Mouse (Mus musculus) CD4-positive helper T cell, adult 2 months (primary cell): ENCODE data around the gene Pde6h.

Source experiments
- DNase-seq: peaks from one replicate; pipeline ENCODE4 v3.0.0-alpha.2; 2012; ENCODE audit warnings: low read depth, missing footprints, low spot score

The Pde6h gene

DNA sequence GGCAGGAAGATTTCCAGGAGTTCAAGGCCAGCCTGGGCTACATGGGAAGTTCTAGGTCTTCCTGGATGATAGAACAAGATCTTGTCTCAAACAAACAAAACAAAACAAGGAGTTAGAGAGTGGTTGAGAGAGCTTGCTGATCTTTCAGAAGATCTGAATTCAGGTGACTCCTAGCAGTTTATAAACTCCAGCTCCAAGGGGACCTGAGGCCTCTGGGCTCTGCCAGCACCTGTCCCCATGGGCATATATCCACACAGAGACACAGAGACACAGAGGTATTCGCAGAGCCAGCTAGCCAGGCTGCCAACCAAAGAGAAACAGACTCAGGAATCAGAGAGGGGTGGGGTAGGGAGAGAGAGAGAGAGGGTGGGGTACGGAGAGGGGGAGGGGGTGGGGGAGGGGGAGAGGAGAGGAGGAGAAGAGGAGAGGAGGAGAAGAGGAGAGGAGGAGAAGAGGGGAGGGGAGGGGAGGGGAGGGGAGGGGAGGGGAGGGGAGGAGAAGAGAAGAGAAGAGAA is 10.8 kb upstream of the Pde6h start:
- DNase-seq: no peak

DNA sequence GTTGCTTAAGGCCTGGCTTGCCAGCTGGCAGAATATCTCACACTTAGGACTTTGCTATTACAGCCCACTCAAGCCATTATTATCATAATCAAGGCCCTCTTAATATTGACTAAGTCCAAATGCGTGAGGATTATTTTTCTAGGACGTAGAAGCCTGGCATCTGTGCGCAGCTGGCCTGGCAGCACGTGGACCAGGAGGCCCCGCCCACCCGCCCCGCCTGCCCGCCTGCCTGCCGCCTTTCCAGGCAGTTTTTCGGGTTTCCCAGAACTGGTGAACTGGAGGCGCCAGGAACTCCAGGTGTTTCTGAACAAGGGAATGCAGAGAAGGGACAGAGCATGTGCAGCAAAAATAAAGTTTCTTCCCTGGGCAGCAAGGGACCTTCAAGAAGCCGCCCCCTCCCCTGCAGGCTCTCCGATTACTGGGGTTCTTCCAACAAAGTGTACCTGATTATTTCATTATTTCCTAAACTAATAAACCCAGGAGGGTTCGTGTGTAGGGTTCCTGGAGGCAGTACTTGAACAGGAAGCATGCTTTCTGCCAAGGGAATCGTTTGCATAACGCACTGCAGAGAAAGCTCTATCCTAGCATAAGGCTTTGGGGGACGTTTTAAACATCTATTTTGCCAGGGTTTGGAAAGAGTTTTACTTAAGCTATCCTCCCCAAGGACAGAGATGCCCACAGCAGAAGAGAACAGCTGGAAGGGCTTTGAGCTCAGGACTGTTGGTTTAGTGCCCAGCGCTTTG is 10.1 kb upstream of the Pde6h start:
- no peak for DNase-seq

DNA sequence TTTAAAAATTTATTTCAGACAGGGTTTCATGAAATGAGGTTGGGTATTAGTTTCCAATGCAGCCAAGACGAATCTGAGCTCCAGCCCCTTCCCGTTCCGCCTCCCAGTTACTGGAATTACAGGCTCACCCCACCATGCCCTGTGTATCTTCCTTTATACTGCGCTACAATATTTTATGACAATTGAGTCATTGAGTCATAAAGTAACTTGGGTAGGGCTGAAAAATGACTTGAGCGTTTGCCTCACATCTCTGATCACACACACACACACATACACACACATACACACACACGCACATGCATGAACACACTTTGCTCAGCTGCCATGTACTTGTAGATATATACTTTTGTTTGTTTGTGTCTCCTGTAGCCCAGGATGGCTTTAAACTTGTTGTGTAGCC is 9.4 kb upstream of the Pde6h start:
- no peak for DNase-seq

DNA sequence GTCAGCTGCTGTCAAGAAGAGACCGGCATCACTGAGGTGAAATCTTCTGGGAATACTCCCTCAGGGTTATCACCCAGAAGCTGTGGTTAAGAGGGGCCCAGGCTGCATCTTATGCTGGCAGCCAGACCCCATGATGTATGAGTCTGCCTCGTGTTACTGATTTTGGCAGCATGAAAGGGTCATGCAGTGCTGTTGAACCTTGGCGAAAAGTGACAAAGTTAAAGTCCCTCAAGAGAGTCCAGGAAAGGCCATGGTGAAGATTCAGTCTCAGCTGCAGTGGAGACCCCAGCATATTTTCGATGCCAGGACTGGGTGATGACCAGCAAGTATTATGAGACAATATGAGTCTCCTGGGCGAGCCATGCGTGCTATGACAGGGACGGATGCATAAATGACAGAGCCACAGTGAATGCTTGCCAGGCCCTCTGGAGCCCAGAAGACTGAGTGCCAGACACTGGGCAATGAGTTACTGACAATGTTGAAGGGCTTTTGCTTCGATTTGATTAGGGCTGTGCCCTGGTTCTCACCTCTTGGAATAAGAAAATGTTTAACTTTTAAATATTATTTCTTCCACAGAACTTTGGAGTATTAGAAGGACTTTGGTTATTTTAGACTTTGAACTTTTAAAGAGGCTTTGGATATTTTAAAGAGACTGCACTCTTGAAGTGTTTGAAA is 7.8 kb upstream of the Pde6h start:
- no peak for DNase-seq

DNA sequence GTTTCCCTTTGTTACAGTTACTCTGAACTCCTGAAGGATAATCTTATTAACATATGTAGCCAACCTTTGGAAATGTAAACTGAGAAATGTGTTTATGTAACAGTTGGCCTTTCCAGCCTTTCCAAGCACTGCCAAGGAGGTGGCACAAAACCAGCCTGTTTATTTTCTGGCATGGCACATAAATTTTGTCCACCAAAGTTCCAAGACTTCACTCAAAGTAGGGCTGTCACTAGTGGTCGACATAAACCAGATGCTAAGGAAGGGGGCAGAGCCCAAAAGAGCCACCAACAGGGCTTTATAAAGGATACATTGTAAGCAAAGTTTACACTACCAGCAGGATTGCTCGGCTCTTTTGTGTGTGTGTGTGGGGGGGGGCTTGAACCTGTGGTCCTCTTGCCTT is 5.7 kb upstream of the Pde6h start:
- no peak for DNase-seq

DNA sequence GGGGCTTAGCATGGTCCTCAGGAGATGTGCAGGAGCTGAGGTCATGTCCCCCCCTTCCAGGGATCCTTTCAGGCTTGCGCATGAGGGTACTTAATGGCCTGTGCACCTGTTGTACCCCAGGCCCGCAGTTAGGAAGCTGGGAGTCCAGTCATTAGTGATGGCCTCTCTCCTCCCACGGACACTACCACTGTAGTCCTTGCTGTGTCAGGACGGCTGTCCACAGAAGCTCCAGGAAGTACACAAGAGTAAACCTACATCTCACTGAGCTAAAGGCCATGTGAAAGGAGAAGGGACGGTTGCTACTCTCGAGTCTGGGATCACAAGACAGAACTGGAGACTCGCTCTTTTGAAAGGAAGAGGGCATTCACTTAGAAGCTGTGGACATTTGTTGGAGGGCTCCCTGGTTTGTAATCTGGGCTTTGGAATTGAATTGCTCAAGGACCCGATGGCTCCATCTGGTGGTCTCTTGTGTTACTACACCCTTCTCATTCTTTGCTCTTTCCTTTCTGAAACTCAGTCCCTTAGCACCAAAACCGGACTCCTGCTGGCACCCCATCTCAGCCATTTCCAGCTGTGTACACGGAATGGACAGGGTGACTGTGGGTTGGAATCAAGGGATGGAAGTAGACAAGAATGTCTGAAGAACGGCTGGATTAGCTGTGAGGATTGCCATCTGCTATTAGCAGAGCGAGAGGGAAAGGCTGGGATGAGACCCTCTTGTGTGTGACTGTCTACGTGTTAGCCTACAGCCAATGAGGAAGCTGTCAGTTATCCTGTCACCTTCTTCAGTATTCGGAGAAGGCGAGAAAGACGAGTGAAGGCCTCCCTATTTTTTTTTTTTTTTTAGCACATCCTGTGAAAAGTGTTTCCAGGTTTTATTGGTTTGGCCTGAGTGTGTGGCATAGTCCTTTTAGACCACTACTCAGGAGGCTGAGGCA is 3.0 kb upstream of the Pde6h start:
- DNase-seq: peak; percentile 67

DNA sequence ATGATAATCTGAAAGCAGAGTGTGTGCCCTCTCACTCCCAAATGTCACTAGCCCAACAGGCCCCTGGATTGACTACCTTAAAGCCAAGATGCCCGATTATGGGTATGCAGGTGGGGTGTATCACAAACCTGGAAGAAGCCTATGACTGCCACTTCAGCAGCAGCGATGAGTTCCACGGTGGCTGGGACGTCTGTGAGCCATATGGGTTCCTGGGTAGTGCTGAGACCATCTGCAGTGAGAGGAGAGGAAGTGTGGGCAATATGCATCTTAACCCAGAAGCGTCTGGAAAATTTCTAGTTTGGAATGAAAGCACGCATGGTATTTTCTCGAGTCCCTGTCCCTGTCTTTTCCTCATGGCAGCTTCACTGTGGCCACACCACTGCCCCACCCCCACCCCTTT is 2.0 kb upstream of the Pde6h start:
- no peak for DNase-seq

DNA sequence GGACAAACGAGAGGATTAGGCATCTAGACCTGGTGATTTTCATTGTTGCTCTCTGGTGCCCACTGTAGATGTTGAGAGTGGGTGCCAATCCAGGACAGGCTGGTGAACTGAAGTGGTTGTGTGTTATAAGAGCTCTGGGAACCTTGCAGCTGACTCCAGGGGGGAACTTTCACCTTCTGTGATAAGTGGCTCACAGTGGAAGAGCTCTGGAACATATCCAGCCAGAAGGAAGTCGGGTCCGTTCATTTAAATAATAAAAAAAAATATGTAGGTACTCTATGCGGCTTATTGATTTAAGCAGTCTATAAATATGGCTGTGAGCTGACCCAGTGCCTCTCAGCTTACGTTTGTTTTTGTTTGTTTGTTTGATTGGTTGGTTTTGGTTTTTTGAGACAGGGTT is 1.6 kb upstream of the Pde6h start, which contains the start of gene Erp27:
Gene Erp27 (minus strand): TSS at position 101 of the 400 bp plus-strand sequence.
- DNase-seq: no peak

DNA sequence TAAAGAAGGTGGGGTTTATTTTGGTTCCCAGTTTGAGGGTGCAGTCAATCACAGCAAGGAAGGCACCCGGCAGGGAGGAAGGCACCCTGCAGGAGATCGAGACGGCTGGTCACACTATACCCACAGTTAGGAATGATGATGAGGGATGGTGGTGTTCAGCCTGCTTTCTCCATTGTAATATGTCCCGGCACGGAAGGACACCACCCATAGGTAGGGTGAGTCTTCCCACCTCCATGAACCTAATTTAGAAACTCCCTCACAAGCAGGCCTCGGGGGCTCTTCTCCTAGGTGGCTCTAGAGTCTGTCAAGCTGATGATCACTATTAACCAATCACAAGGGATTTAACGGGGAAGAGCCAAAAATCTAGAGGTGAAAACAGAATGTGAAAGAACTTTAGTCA is 761 bp upstream of the Pde6h start:
- DNase-seq: no peak

DNA sequence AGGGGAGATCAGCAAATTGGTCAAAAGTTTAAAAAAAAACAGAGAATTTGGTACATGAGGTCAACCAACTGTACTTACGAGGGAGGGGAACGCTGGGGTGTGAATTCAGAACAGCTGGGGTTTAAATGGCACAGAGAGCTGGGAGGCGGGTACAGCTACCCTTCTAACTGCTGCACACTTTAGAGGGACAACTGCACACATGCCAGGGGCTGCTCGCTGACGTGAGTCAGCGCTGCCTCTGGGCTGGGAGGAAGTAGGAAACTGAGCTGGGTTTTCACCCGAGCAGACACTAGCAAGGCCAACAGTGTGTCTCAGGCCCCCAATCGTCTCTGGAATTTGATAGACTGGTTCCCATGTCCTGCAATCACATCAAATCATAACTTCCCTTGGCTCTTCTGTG is 1.4 kb downstream of the Pde6h start:
- DNase-seq: no peak

DNA sequence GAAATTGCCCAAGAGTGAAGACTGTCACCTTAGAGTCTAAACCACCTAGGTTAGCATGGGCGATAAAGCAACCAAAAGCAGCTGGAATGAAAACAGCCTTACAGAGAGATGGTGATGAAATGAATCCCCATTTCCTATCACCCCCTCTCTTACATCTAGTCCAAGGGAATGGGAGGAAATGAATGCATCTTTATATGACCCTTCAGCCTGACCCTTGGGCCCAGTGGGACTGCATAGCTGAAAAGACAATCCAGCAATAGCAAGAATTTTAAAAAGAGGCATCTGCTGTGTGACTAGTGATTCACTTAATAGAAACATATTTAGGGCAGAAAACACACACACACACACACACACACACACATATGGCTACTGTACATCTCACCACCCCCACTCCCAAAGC is 4.0 kb downstream of the Pde6h start:
- DNase-seq: no peak

DNA sequence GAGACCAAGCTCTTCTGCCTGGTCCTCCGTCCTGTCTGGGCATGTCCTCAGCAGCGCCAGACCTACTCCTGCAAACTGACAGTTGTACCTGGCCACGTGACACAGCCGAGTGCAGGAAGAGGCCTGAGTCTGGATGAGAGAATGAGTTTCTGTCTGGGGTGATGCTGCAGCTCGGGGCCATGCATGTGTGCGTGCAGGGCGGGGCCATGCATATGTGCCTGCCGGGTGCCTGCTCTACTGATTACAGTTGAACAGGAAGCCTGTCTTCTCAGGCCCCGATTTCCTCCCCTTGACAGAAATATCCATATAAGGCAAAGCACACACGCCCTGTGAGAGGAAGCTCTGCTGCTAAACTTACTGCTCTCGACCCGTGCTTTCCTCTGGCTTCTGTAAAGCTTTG is 7.0 kb downstream of the Pde6h start:
- peak; percentile 92 for DNase-seq

DNA sequence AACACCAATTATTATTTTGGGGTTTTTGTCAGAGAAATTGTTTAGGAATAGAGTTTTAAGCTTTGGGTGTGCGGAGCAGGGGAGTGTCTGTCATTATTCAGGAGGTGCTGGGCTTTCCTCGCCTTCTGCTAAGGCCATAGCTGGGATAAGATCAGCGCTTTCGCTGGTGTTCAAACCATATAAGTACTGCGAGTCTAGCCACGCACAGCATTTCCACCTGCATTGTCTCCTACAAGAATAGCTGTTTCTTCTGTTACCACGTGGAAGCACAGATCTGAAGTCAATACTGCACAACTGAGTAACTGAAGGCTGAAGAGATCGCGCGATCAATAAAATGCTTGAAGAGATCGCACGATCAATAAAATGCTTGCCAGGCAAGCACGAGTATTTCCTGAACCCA is 7.6 kb downstream of the Pde6h start:
- DNase-seq: peak; percentile 44

DNA sequence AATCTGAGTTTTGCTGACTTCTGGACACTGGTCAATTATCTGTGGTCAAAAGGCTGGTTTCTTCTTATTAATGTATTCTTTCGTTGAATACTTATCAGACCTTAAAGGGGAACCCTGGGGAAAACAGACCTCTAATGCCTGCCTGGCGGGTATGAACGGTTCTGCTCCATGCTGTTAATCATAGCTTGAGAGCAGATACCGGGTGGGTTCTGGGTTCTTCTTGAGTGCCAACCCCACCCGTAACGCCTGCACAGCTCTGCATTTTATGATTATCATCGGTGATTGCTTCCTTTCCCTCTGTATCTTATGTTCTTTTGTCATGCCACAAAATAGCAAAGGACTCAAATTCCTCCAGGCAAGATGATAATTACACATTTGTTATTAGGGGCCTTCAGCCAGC is 10.4 kb downstream of the Pde6h start:
- no peak for DNase-seq

DNA sequence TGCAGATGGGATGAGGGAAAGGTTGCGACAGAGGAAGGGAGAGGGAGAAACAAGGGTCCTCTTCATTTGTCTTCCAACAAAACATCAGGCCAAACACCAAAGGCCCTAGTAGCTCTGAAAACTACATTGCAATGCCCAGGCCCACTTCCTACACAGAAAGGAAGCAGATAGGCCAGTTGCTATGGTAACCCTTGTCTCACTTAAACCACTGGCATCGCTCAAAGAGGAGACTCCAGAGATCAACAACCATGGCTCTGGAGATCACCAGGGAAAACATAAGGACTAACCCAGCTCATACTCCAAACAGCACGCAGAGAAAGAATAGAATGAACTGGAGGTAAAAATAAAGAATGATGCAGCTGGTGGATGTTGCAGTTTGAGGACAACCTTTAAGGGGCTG is 11.6 kb downstream of the Pde6h start:
- DNase-seq: peak; percentile 67

DNA sequence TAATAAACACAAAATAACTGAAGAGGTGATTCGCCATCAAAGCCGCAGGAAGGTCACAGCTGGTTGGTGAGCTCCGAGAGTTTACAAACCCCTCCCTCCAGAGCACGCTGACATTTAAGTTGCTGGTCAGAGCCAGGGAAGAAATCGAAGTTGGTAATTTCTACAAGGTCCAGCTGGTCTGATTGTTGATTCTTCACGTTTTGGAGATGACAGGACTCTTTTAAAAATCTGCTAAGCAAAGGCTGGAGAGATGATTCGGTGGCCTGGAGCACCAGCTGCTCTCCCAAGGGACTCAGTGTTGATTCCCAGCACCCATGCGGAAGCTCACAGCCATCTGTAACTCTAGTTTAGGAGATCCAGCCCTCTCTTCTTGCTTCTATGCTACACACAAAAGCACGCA is 12.7 kb downstream of the Pde6h start:
- no peak for DNase-seq

DNA sequence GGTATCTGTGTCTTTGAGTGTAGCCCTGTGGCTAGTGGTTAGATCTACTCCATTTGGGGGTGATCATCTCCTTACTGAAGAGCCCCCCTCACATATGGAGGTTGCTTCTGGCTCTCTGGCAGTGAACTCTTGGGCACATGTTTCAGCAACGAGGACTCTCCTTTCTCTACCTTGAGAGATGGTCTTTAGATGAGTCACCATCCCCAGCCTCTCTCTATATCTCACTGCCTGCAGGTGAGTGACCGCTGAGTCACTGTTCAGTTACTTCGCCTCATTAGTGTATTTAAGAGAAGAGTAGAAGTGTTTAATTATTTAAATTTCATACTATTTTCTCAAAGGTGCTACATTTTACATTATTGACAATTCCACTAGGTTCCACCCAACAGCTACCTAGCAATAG is 13.5 kb downstream of the Pde6h start:
- no peak for DNase-seq

DNA sequence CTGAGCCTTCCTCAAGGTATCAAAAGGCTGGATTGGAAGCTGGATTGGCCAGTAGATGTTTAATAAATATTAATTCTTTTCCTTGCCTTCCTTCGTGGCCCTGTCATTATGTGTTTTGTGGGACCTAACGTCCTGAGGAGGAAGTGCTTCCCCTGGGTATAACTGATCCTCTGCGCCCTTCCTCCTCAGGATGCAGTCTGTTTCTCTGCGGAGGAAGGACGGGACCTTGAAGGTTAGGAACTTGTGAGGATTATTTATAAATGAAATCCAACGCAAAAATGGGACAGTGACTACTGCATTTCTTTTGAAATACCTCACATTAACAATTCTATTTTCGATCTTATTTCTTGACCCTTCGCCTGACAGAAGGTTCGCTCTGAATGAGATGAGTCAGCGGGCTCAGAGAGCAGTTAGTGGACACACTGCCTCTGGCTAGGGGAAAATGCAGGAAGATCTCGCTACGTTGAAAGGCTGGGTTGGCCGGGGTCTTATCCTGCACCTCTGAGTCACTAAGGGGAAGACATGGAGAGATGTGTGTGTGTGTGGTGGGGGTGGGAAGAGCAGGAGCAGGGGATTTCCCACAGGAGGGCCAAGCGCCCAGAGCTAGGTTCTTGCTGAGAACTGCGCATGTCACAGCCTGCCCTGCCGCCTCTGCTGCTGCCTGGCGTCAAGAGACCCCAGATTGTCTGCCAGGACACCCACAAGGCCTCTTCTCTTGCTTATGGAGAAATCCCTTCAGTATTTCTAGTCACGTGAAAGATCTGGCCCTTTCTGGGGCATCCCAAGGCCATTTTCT is 14.9 kb downstream of the Pde6h start:
- peak; percentile 77 for DNase-seq

DNA sequence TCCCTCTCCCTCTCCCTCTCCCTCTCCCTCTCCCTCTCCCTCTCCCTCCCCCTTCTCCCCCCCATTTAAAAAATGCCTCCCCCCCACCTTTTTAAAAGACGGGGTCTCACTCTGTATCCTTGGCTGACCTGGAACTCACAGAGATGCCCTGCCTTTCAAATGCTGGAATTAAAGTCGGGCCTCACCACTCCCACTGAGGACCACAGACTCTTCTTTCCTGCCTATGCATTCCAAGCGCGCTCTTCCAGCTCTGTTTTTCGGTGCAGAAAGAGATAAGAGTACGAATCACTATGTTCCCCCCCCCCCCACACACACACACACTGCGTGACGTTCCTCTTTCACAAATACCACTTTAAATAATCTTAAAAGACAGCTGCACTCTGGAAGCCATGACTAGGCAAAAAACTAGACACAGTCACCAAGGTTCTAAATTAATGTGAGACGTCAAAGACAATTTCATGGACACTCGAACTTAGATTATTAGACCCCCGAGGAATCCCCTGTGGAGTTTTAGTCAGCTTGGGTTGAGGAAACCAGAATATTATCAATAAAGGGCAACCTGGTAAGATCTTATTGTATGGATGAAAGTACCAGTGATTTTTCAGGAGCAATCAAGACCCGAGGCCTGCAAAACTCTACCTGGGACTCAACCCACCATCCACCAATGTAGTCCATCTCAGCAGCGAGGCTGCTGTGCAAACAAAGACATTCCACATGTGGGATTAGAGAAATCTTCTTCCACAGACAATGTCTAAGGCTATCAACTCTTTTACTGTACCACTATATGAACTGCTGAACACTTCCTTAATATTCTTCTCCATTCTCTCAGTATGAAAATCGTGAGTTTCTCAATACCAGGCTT is 15.9 kb downstream of the Pde6h start:
- peak; percentile 50 for DNase-seq
